Mouse (Mus musculus) hindbrain, postnatal 0 days (tissue): ENCODE measurements at regions not wholly inside any gene's neighbourhood (a gene's known extent, or its start where the extent isn't known, plus 50 kb on each side); places are given as distances from the start of the nearest gene placed in this dataset.
"Not testable (repeated sequence)": the region's sequence is repeated elsewhere in the genome, so short reads cannot be mapped to it uniquely, and the experiment has no call there.

ENCODE experiments used
- ATAC-seq: fragments of 200-750 bp; cut with Nextera tagmentation; 2 replicates; pipeline ENCODE4 v1.8.0; 2017; ENCODE audit warnings: mild to moderate bottlenecking, moderate TSS enrichment, moderate library complexity
- DNase-seq: peaks from one replicate; pipeline ENCODE4 v3.0.0-alpha.2; 2015; ENCODE audit warnings: low spot score
- H3K27ac ChIP-seq: fragments of 300-500 bp; sonication (generic); 2 replicates; pipeline ENCODE4 v1.5.1; 2014; ENCODE audit warnings: mild to moderate bottlenecking
- H3K27me3 ChIP-seq: fragments of 300-500 bp; sonication (generic); 2 replicates; pipeline ENCODE4 v1.6.1; 2014; ENCODE audit warnings: low read length, mixed read lengths; ENCODE audit not compliant: insufficient read depth
- H3K36me3 ChIP-seq: fragments of 300-500 bp; sonication (generic); 2 replicates; pipeline ENCODE4 v1.6.1; 2014; ENCODE audit warnings: low read length, mixed read lengths; ENCODE audit not compliant: insufficient read depth
- H3K4me1 ChIP-seq: fragments of 300-500 bp; sonication (generic); 2 replicates; pipeline ENCODE4 v1.6.1; 2014; ENCODE audit warnings: antibody characterized with exemption, low read length, mixed read lengths; ENCODE audit not compliant: insufficient read depth
- H3K4me2 ChIP-seq: fragments of 300-500 bp; sonication (generic); 2 replicates; pipeline ENCODE4 v1.6.1; 2014; ENCODE audit warnings: low read depth, mild to moderate bottlenecking, low read length, moderate library complexity, mixed read lengths
- H3K4me3 ChIP-seq: fragments of 300-500 bp; sonication (generic); 2 replicates; pipeline ENCODE4 v1.5.1; 2014; ENCODE audit warnings: low read length
- H3K9ac ChIP-seq: fragments of 300-500 bp; sonication (generic); replicated peaks from 2 replicates; pipeline ENCODE4 v1.6.1; 2014; ENCODE audit warnings: mild to moderate bottlenecking, low read length, moderate library complexity, mixed read lengths
- H3K9me3 ChIP-seq: fragments of 300-500 bp; sonication (generic); 2 replicates; pipeline ENCODE4 v1.6.1; 2016; ENCODE audit warnings: low read length, mixed read lengths
- CTCF ChIP-seq: IDR thresholded peaks from 2 replicates; pipeline ENCODE4 v1.5.1; 2016; ENCODE audit warnings: antibody characterized with exemption, control low read depth, low read depth
- WGBS: fragments of 180-500 bp; shearing (Covaris S2); extraction: QIAGEN DNeasy Blood & Tissue Kit; methylation state at CpG from one replicate; pipeline ENCODE4 v1.1.7; 2014; 5-methylcytosine and 5-hydroxymethylcytosine counted together

GRCm38 (mm10) chr1:81737111-81737833 is 495.6 kb upstream of the Gm9747 start:
- Histone ChIP-seq H3K9ac (no peak overlapping the region), H3K4me2 (no peak overlapping the region), H3K4me1 (no peaks in the 10 kb centered on the region), H3K27me3 (no peaks in the 10 kb centered on the region), H3K4me3 (no peak overlapping the region), H3K27ac (no peak overlapping the region), H3K36me3 (no peaks in the 10 kb centered on the region), H3K9me3 (no peaks in the 10 kb centered on the region)
- 36% methylated on average over 6 of the region's 6 CpGs for WGBS
- ATAC-seq = peak; percentile 74; the same call in 1 of the 2 replicates
- no peak for TF ChIP-seq CTCF
- DNase-seq = peak; percentile 58

GRCm38 (mm10) chr1:81738384-81738783 is 494.5 kb upstream of the Gm9747 start:
- Histone ChIP-seq H3K27me3 (no peaks in the 10 kb centered on the region), H3K4me2 (no peak overlapping the region), H3K36me3 (no peaks in the 10 kb centered on the region), H3K9me3 (no peaks in the 10 kb centered on the region), H3K27ac (no peak overlapping the region), H3K4me3 (no peak overlapping the region), H3K4me1 (no peaks in the 10 kb centered on the region), H3K9ac (no peak overlapping the region)
- TF ChIP-seq CTCF = no peak
- DNase-seq (no peak), ATAC-seq (no peak)
- 13% methylated on average over 2 of the region's 2 CpGs for WGBS

GRCm38 (mm10) chr1:81739392-81739791 is 493.5 kb upstream of the Gm9747 start:
- H3K4me3 ChIP-seq = no peak overlapping the region
- 39% methylated on average over 3 of the region's 3 CpGs for WGBS
- H3K4me2 ChIP-seq = no peak overlapping the region

GRCm38 (mm10) chr1:81739981-81740380 is 492.9 kb upstream of the Gm9747 start:
- DNase-seq (no peak), ATAC-seq (no peak)
- Histone ChIP-seq H3K9ac (no peak overlapping the region), H3K4me2 (no peak overlapping the region), H3K36me3 (no peaks in the 10 kb centered on the region), H3K4me3 (no peak overlapping the region), H3K9me3 (no peaks in the 10 kb centered on the region), H3K27ac (no peak overlapping the region), H3K27me3 (no peaks in the 10 kb centered on the region), H3K4me1 (no peaks in the 10 kb centered on the region; the same call in 1 of the 2 replicates)
- WGBS = 100% methylated on average over 1 of the region's 1 CpGs
- no peak for TF ChIP-seq CTCF

More at GRCm38 (mm10) chr1:81739392-81739791, 493.5 kb upstream of the Gm9747 start:
- no peaks in the 10 kb centered on the region; the same call in 1 of the 2 replicates for H3K4me1 ChIP-seq
- ATAC-seq (no peak), DNase-seq (no peak)
- TF ChIP-seq CTCF = no peak
- H3K9me3 ChIP-seq = no peaks in the 10 kb centered on the region
- no peak overlapping the region for H3K27ac ChIP-seq
- H3K36me3 ChIP-seq = no peaks in the 10 kb centered on the region
- H3K27me3 ChIP-seq = no peaks in the 10 kb centered on the region
- H3K9ac ChIP-seq = no peak overlapping the region

GRCm38 (mm10) chr1:81741882-81742281 is 491.0 kb upstream of the Gm9747 start:
- not testable (repeated sequence) for H3K9me3 ChIP-seq, H3K36me3 ChIP-seq, ATAC-seq, H3K4me2 ChIP-seq, H3K4me1 ChIP-seq, H3K9ac ChIP-seq, H3K4me3 ChIP-seq, H3K27ac ChIP-seq, DNase-seq, H3K27me3 ChIP-seq
- WGBS = 91% methylated on average over 8 of the region's 8 CpGs

- TF ChIP-seq CTCF = no peak
- DNase-seq (peak; percentile 54), ATAC-seq (no peak; the same call in 1 of the 2 replicates)
- no peak overlapping the region for H3K4me3 ChIP-seq
- no peak overlapping the region for H3K4me2 ChIP-seq
- H3K9ac ChIP-seq = no peak overlapping the region
- H3K27ac ChIP-seq = no peak overlapping the region
- H3K27me3 ChIP-seq = no peaks in the 10 kb centered on the region
- no peaks in the 10 kb centered on the region for H3K9me3 ChIP-seq
- no peaks in the 10 kb centered on the region; the same call in 1 of the 2 replicates for H3K4me1 ChIP-seq
- WGBS = 33% methylated on average over 8 of the region's 8 CpGs
- no peaks in the 10 kb centered on the region for H3K36me3 ChIP-seq
Observed at GRCm38 (mm10) chr1:81744524-81744923, 488.4 kb upstream of the Gm9747 start.
